Mouse (Mus musculus): ENCODE results near the gene P3h2. TPM values are rescaled to one million over a fixed set of nuclear protein-coding genes. Genes with fewer than 3 reads are reported as not detected.

P3h2 gene
- polyA plus RNA-seq, 1 experiment from 2014 or later = 0.75 TPM

DNA sequence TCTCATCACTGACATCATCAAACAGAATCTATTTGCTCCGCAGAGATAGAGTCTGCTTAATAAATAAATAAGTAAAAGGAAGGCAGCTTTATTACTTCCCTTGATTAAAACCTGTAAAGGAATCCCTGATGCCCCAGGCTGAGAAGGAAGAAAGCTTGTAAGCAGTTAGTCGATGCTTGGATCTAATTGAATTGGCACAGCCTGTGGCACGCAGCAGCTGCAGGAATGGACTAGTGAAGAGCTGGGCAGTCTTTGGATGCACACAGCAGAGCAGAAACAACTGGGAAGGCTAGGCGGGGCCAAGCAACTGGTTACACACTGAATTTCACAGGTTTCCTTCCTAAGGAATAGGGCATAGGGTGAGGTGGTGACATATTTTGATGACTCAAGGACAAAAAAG is 5.4 kb downstream of the P3h2 start:
- no peak overlapping the region for H3K4me3 ChIP-seq (ENCODE audit: low read depth, low read length)

DNA sequence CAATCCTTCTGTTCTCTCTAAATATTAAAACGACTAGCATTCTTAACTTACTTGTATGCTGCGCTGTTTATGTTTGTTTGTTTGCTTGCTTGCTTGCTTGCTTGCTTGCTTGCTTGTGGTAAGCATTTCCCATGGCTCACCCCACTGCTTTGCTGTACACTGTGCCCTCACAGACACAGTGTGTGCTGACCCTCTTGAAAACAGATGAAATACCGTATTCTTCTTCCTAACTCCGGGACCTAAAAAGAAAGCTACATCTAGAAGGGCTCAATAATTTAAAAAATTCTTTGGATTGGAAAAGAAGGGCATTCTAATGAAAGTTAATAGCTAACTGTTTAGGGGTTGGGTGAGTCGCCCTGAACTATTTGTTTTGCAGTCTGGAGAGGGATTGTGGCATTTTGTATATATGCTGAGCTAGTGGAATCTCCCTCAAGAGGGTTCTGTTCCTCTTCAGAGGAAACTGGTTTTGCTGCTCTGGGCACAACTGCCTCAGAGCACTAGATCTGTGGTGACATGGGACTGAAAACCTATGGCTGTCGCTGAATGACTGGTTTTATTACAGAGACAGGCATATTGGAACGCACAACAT is 9.8 kb downstream of the P3h2 start:
- ATAC-seq = no peak
- no peaks in the 10 kb centered on the region for H3K36me3 ChIP-seq (ENCODE audit: control insufficient read depth, insufficient read depth, low read length)
- 77% methylated on average over 7 of the region's 7 CpGs for WGBS
- H3K27me3 ChIP-seq (ENCODE audit: control insufficient read depth, insufficient read depth, low read depth, low read length) = no peaks in the 10 kb centered on the region
- H3K9ac ChIP-seq (ENCODE audit: low read depth, low read length) = no peak overlapping the region
- no peak overlapping the region for H3K4me3 ChIP-seq (ENCODE audit: low read depth, low read length)
- no peak overlapping the region for H3K4me2 ChIP-seq (ENCODE audit: low read length)
- H3K9me3 ChIP-seq (replicated peaks; ENCODE audit: control insufficient read depth, low read length, poor library complexity, severe bottlenecking) = no peaks in the 10 kb centered on the region
- no peak overlapping the region for H3K27ac ChIP-seq (ENCODE audit: low read length)
- H3K4me1 ChIP-seq (ENCODE audit: control insufficient read depth, insufficient read depth, low read length) = no peaks in the 10 kb centered on the region

More for the DNA sequence above, 5.4 kb downstream of the P3h2 start:
- H3K4me1 ChIP-seq (ENCODE audit: control insufficient read depth, insufficient read depth, low read length) = no peaks in the 10 kb centered on the region
- no peak for ATAC-seq
- WGBS = 22% methylated on average over 4 of the region's 4 CpGs
- H3K9ac ChIP-seq (ENCODE audit: low read depth, low read length) = no peak overlapping the region
- H3K27ac ChIP-seq (ENCODE audit: low read length) = no peak overlapping the region
- H3K27me3 ChIP-seq (ENCODE audit: control insufficient read depth, insufficient read depth, low read depth, low read length) = peaks cover 2% of the 10 kb centered on the region; the same call in 1 of the 2 replicates
- H3K36me3 ChIP-seq (ENCODE audit: control insufficient read depth, insufficient read depth, low read length) = no peaks in the 10 kb centered on the region
- no peak overlapping the region for H3K4me2 ChIP-seq (ENCODE audit: low read length)
- H3K9me3 ChIP-seq (replicated peaks; ENCODE audit: control insufficient read depth, low read length, poor library complexity, severe bottlenecking) = no peaks in the 10 kb centered on the region

DNA sequence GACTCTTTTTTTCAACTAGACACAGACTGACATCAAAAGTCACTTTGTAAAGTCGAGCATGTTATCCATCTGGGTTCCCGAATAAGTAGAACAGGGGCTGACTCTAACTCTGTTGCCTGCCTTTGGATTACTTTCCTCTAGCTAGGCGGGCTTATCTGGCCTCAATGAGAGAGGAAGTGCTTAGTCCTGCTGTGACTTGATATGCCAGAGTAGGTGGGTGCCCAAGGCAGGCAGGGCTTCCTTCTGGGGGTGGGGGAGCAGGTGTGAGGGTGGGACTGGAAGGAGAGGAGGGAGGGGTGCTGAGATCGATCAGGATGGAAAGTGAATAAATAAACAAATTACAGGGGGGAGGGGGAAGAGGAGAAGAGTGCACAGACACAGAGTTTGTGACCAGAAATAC is 11.7 kb downstream of the P3h2 start:
- ATAC-seq = no peak
- Histone ChIP-seq H3K27ac (ENCODE audit: low read length) (no peak overlapping the region), H3K4me2 (ENCODE audit: low read length) (no peak overlapping the region), H3K4me1 (ENCODE audit: control insufficient read depth, insufficient read depth, low read length) (no peaks in the 10 kb centered on the region), H3K36me3 (ENCODE audit: control insufficient read depth, insufficient read depth, low read length) (no peaks in the 10 kb centered on the region), H3K9ac (ENCODE audit: low read depth, low read length) (no peak overlapping the region), H3K4me3 (ENCODE audit: low read depth, low read length) (no peak overlapping the region), H3K9me3 (replicated peaks; ENCODE audit: control insufficient read depth, low read length, poor library complexity, severe bottlenecking) (no peaks in the 10 kb centered on the region), H3K27me3 (ENCODE audit: control insufficient read depth, insufficient read depth, low read depth, low read length) (no peaks in the 10 kb centered on the region)
- 71% methylated on average over 4 of the region's 4 CpGs for WGBS

DNA sequence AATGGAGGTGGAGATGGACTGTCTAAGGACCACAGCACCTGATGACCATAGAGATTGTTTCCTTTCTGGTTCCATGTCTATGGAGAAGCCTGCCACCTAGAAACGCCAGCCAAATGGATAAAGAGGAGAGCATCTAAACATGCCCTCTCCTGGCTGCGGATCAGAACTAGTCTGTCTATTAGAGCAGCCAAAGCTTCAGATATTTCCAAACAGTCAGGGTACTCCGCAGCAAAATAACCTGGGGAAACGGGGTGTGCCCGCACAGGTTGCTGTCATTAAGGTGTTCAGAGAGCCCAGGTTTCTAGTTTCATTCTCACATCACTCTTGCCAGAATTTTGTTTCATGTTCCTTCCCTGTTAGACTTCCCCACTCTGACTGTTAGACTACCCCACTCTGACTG is 16.6 kb downstream of the P3h2 start:
- Histone ChIP-seq H3K4me2 (ENCODE audit: low read length) (no peak overlapping the region), H3K4me3 (ENCODE audit: low read depth, low read length) (no peak overlapping the region), H3K36me3 (ENCODE audit: control insufficient read depth, insufficient read depth, low read length) (no peaks in the 10 kb centered on the region), H3K27me3 (ENCODE audit: control insufficient read depth, insufficient read depth, low read depth, low read length) (no peaks in the 10 kb centered on the region), H3K4me1 (ENCODE audit: control insufficient read depth, insufficient read depth, low read length) (no peaks in the 10 kb centered on the region), H3K9ac (ENCODE audit: low read depth, low read length) (no peak overlapping the region), H3K27ac (ENCODE audit: low read length) (no peak overlapping the region), H3K9me3 (replicated peaks; ENCODE audit: control insufficient read depth, low read length, poor library complexity, severe bottlenecking) (no peaks in the 10 kb centered on the region)
- no peak for ATAC-seq
- WGBS = 90% methylated on average over 5 of the region's 5 CpGs

DNA sequence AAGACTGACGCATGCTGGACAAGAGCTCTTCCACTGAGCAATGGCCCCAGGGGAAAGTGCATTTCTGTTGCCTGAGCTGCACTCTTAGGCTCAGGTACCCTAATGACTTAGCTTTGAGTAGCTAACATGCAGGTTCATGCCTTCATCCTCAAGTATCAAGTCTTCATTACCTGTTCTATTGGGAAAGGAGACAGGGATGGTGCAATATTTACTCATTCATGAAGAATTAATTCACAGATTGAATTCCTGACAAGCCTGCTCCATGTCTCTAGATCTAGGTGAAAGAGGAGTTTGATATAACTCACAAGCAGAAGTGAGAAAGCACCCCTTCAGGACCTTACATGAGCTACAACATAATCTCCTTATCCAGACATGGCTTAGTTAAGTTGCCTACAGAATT is 17.3 kb downstream of the P3h2 start:
- Histone ChIP-seq H3K9ac (ENCODE audit: low read depth, low read length) (no peak overlapping the region), H3K36me3 (ENCODE audit: control insufficient read depth, insufficient read depth, low read length) (no peaks in the 10 kb centered on the region), H3K27me3 (ENCODE audit: control insufficient read depth, insufficient read depth, low read depth, low read length) (no peaks in the 10 kb centered on the region), H3K4me1 (ENCODE audit: control insufficient read depth, insufficient read depth, low read length) (no peaks in the 10 kb centered on the region), H3K27ac (ENCODE audit: low read length) (no peak overlapping the region), H3K4me3 (ENCODE audit: low read depth, low read length) (no peak overlapping the region), H3K4me2 (ENCODE audit: low read length) (no peak overlapping the region), H3K9me3 (replicated peaks; ENCODE audit: control insufficient read depth, low read length, poor library complexity, severe bottlenecking) (no peaks in the 10 kb centered on the region)
- no peak for ATAC-seq
- 88% methylated on average over 1 of the region's 1 CpGs for WGBS

DNA sequence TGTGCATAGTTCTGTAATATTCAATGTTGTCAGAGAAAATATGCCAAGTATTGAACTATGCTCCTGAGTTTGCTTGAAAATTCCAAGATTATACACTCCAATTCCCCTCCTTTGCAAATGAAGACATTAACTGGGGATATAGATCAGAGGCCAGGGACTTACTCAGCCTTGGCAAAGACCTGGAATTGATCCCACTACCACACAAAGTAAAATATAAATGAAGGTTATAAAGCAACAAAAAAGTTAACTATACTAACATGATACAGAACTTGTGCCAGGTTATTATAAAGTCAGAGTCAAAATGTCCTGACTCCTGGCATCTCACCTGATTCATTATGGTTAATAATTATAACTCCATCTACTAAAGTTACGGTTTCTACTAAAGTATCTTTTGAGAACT is 18.6 kb downstream of the P3h2 start:
- Histone ChIP-seq H3K9me3 (replicated peaks; ENCODE audit: control insufficient read depth, low read length, poor library complexity, severe bottlenecking) (no peaks in the 10 kb centered on the region), H3K9ac (ENCODE audit: low read depth, low read length) (no peak overlapping the region), H3K4me3 (ENCODE audit: low read depth, low read length) (no peak overlapping the region), H3K4me1 (ENCODE audit: control insufficient read depth, insufficient read depth, low read length) (no peaks in the 10 kb centered on the region), H3K27me3 (ENCODE audit: control insufficient read depth, insufficient read depth, low read depth, low read length) (no peaks in the 10 kb centered on the region), H3K27ac (ENCODE audit: low read length) (no peak overlapping the region), H3K4me2 (ENCODE audit: low read length) (no peak overlapping the region), H3K36me3 (ENCODE audit: control insufficient read depth, insufficient read depth, low read length) (no peaks in the 10 kb centered on the region)
- WGBS = 91% methylated on average over 1 of the region's 1 CpGs
- no peak for ATAC-seq

DNA sequence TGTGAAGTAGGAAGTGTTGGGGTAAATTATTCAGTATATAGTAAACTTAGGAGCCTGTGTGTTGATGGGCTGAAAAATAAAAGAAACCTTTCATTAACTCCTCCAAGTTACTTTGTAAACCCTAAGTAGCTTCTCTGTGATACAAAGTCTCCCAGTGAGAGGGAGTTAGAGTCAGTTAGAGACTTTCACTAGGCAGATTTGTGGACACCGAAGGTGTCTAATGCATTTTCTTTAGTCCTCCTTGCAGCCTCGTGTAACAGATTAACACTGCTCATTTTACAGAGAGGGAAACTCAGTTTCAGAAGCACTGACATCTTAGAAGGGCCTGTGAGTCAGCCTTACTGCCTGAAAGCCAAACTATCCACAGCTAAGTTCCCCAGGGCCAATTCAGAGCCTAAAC is 20.4 kb downstream of the P3h2 start:
- 36% methylated on average over 2 of the region's 2 CpGs for WGBS
- H3K36me3 ChIP-seq (ENCODE audit: control insufficient read depth, insufficient read depth, low read length) = no peaks in the 10 kb centered on the region
- no peak overlapping the region for H3K27ac ChIP-seq (ENCODE audit: low read length)
- no peak overlapping the region for H3K4me2 ChIP-seq (ENCODE audit: low read length)
- ATAC-seq = no peak
- no peaks in the 10 kb centered on the region for H3K9me3 ChIP-seq (replicated peaks; ENCODE audit: control insufficient read depth, low read length, poor library complexity, severe bottlenecking)
- no peak overlapping the region for H3K9ac ChIP-seq (ENCODE audit: low read depth, low read length)
- H3K4me1 ChIP-seq (ENCODE audit: control insufficient read depth, insufficient read depth, low read length) = no peaks in the 10 kb centered on the region
- H3K27me3 ChIP-seq (ENCODE audit: control insufficient read depth, insufficient read depth, low read depth, low read length) = no peaks in the 10 kb centered on the region
- no peak overlapping the region for H3K4me3 ChIP-seq (ENCODE audit: low read depth, low read length)

DNA sequence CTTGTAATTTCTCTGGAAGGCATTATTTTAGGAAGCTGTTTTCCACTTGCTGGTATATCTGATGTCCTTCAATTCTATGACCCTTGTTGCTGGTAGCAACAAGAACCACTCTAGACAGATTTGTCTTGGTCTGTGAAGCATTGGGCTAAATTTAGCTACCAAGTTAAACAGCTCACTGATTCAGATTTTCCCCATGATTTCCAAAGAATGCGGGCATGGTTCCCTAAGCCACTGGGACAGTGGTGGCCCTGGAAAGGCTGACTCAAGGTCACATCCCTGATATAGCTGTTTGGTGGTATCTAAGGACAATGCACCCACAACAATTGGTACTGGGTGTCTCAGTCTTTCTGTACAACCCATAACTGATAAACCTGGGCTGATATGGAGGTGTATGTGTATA is 22.8 kb downstream of the P3h2 start:
- no peaks in the 10 kb centered on the region for H3K9me3 ChIP-seq (replicated peaks; ENCODE audit: control insufficient read depth, low read length, poor library complexity, severe bottlenecking)
- 87% methylated on average over 1 of the region's 1 CpGs for WGBS
- no peak overlapping the region for H3K4me2 ChIP-seq (ENCODE audit: low read length)
- H3K27ac ChIP-seq (ENCODE audit: low read length) = no peak overlapping the region
- no peaks in the 10 kb centered on the region for H3K36me3 ChIP-seq (ENCODE audit: control insufficient read depth, insufficient read depth, low read length)
- no peaks in the 10 kb centered on the region for H3K4me1 ChIP-seq (ENCODE audit: control insufficient read depth, insufficient read depth, low read length)
- ATAC-seq = 0 out of 2 replicates have a peak, but pooled peaks have one; percentile 32
- no peak overlapping the region for H3K4me3 ChIP-seq (ENCODE audit: low read depth, low read length)
- no peak overlapping the region for H3K9ac ChIP-seq (ENCODE audit: low read depth, low read length)
- no peaks in the 10 kb centered on the region for H3K27me3 ChIP-seq (ENCODE audit: control insufficient read depth, insufficient read depth, low read depth, low read length)

DNA sequence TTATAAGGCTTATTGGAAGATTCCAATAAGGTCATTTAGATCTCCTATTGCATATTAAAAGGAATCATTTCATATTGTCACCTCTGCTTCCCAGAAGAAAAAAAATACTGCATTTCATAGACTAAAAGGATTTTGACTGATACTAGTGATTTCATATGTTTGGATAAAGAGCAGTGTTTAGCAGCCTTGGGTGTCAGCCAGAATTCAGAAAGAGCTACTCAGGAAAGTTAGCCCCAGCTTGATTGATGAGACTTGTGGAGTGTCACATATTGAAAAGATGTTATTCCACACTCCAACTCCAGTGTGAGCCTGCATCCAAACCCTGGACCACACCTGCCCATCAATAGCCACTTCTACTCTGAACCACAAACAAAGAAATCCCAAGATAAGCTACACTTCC is 23.2 kb downstream of the P3h2 start:
- Histone ChIP-seq H3K4me3 (ENCODE audit: low read depth, low read length) (no peak overlapping the region), H3K4me2 (ENCODE audit: low read length) (no peak overlapping the region), H3K9ac (ENCODE audit: low read depth, low read length) (no peak overlapping the region), H3K9me3 (replicated peaks; ENCODE audit: control insufficient read depth, low read length, poor library complexity, severe bottlenecking) (no peaks in the 10 kb centered on the region), H3K36me3 (ENCODE audit: control insufficient read depth, insufficient read depth, low read length) (no peaks in the 10 kb centered on the region), H3K4me1 (ENCODE audit: control insufficient read depth, insufficient read depth, low read length) (no peaks in the 10 kb centered on the region), H3K27me3 (ENCODE audit: control insufficient read depth, insufficient read depth, low read depth, low read length) (no peaks in the 10 kb centered on the region), H3K27ac (ENCODE audit: low read length) (no peak overlapping the region)
- no peak for ATAC-seq

Measured in midbrain, embryonic 16.5 days (tissue).